Mouse (Mus musculus): ENCODE results near the gene Lrrc59. TPM values are rescaled to one million over a fixed set of nuclear protein-coding genes. Genes with fewer than 3 reads are reported as not detected.

Gene Lrrc59
- total RNA-seq, 2 experiments from 2014 or later, result 78.7 to 81.1 TPM

Other genes starting within 250 kb of the Lrrc59 start
- gene Abcc3, start 236.8 kb upstream of the Lrrc59 start, total RNA-seq (2021), result 1 to 10 TPM; 2.2 to 2.9 TPM
- gene Cacna1g, start 155.6 kb upstream of the Lrrc59 start, total RNA-seq (2021), result 10 to 100 TPM; 65.7 to 81.0 TPM
- under 1 TPM in 1 of 2 experiments, not detected in 1; 0.45 TPM for gene Spata20, start 143.6 kb upstream of the Lrrc59 start, total RNA-seq (2021)
- gene Epn3, start 129.8 kb upstream of the Lrrc59 start, total RNA-seq (2021), result 1 to 10 TPM; 1.4 to 1.8 TPM
- 1 to 10 TPM; 2.8 to 3.6 TPM for gene Mycbpap, start 108.0 kb upstream of the Lrrc59 start, total RNA-seq (2021)
- gene Rsad1, start 80.5 kb upstream of the Lrrc59 start, total RNA-seq (2021), result 1 to 10 TPM; 9.0 to 9.8 TPM
- under 1 TPM; 0.27 to 0.53 TPM for gene Chad, start 64.7 kb upstream of the Lrrc59 start, total RNA-seq (2021)
- 10 to 100 TPM; 15.1 to 17.1 TPM for gene Acsf2, start 27.9 kb upstream of the Lrrc59 start, total RNA-seq (2021)
- gene Mrpl27, start 24.0 kb downstream of the Lrrc59 start, total RNA-seq (2021), result 10 to 100 TPM; 67.1 to 68.9 TPM
- gene Eme1, start 24.2 kb downstream of the Lrrc59 start, total RNA-seq (2021), result not detected
- 10 to 100 TPM; 23.0 to 26.1 TPM for gene Xylt2, start 47.7 kb downstream of the Lrrc59 start, total RNA-seq (2021)
- not detected for gene Gm11541, start 74.7 kb downstream of the Lrrc59 start, total RNA-seq (2021)
- gene Cdc34b, start 112.0 kb downstream of the Lrrc59 start, total RNA-seq (2021), result under 1 TPM in 1 of 2 experiments, not detected in 1; 0.53 TPM
- gene Tmem92, start 152.9 kb downstream of the Lrrc59 start, total RNA-seq (2021), result not detected